Mouse (Mus musculus): ENCODE measurements at regions not wholly inside any gene's neighbourhood (a gene's known extent, or its start where the extent isn't known, plus 50 kb on each side); places are given as distances from the start of the nearest gene placed in this dataset.
"Not testable (repeated sequence)": the region's sequence is repeated elsewhere in the genome, so short reads cannot be mapped to it uniquely, and the experiment has no call there.

GRCm38 (mm10) chr14:45807767-45808166 is 149.8 kb upstream of the Ddhd1 start:
- no peak for DNase-seq

- no peak for DNase-seq
Measured at GRCm38 (mm10) chr14:45809491-45809890, 151.5 kb upstream of the Ddhd1 start.

GRCm38 (mm10) chr14:45810101-45810500 is 152.2 kb upstream of the Ddhd1 start:
- no peak for DNase-seq

GRCm38 (mm10) chr14:45810630-45811029 is 152.7 kb upstream of the Ddhd1 start:
- DNase-seq = no peak

GRCm38 (mm10) chr14:45815598-45815997 is 157.7 kb upstream of the Ddhd1 start:
- DNase-seq = no peak

- DNase-seq = not testable (repeated sequence)
Measured at GRCm38 (mm10) chr14:45816611-45817010, 158.7 kb upstream of the Ddhd1 start.

- no peak for DNase-seq
Measured at GRCm38 (mm10) chr14:45817756-45818155, 159.8 kb upstream of the Ddhd1 start.

- peak; percentile 30 for DNase-seq
Measured at GRCm38 (mm10) chr14:45824601-45825000, 166.7 kb upstream of the Ddhd1 start.

- DNase-seq = peak; percentile 46
Measured at GRCm38 (mm10) chr14:45826023-45826422, 168.1 kb upstream of the Ddhd1 start.

- DNase-seq = no peak
Measured at GRCm38 (mm10) chr14:45827096-45827495, 169.2 kb upstream of the Ddhd1 start.

GRCm38 (mm10) chr14:45830457-45830856 is 172.5 kb upstream of the Ddhd1 start:
- no peak for DNase-seq

GRCm38 (mm10) chr14:45837039-45837438 is 179.1 kb upstream of the Ddhd1 start:
- no peak for DNase-seq

- no peak for DNase-seq
Measured at GRCm38 (mm10) chr14:45843829-45844228, 185.9 kb upstream of the Ddhd1 start.

GRCm38 (mm10) chr14:45850588-45850987 is 192.6 kb upstream of the Ddhd1 start:
- no peak for DNase-seq

- DNase-seq = peak; percentile 75
Measured at GRCm38 (mm10) chr14:45878428-45878827, 220.5 kb upstream of the Ddhd1 start.

- DNase-seq = peak; percentile 21
Measured at GRCm38 (mm10) chr14:45920783-45921182, 262.8 kb upstream of the Ddhd1 start.

GRCm38 (mm10) chr14:45943581-45943980 is 285.6 kb upstream of the Ddhd1 start:
- DNase-seq = no peak

- no peak for DNase-seq
Measured at GRCm38 (mm10) chr14:45944101-45944500, 286.2 kb upstream of the Ddhd1 start.

GRCm38 (mm10) chr14:45944506-45944905 is 286.6 kb upstream of the Ddhd1 start:
- DNase-seq = no peak

GRCm38 (mm10) chr14:45956624-45957023 is 298.7 kb upstream of the Ddhd1 start:
- peak; percentile 25 for DNase-seq

GRCm38 (mm10) chr14:45962474-45962873 is 304.5 kb upstream of the Ddhd1 start:
- no peak for DNase-seq

GRCm38 (mm10) chr14:45964043-45964442 is 306.1 kb upstream of the Ddhd1 start:
- no peak for DNase-seq

- DNase-seq = no peak
Measured at GRCm38 (mm10) chr14:45983206-45983857, 325.4 kb upstream of the Ddhd1 start.

- peak; percentile 80 for DNase-seq
Measured at GRCm38 (mm10) chr14:45984135-45984892, 326.4 kb upstream of the Ddhd1 start.
